Comparison of ENCODE assay signal across 11 mouse cellular contexts in the genomic region with DNA sequence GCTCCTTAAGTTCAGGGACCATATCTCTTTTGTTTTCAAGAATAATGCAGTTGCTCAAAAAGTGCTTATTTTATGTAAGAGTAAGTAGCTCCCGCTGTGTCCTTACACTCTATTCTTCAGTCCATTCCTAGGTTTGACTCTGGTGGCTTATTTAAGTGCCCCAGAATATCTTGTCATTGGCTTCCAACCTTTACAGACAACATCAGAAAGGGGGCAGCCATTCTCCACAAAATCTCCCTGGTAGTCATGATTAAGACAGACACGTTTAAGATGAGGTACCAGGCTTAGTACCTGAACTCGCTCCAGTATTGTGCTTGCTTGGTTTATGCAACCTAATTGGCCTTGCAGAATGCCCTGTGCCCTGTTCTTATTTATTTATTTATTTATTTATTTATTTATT.
A peak's percentile ranks its signal among the peaks of the same experiment; 100 is the strongest.
DNase-seq lines count a peak whose midpoint lies in the region; ATAC-seq and TF ChIP-seq lines count a peak whose summit lies in the region.
"Had no signal": no experiment of that assay in that cellular context is flagged by ENCODE, and none has a peak within 500 bp of the region (broad histone marks: within the 10 kb centered on the region; RNA-seq: fewer than 3 reads in every experiment).

No protein-coding gene starts in this region.

- no peaks in the 10 kb centered on the region for H3K4me1 ChIP-seq in kidney, adult 2 months (ENCODE audit: control insufficient read depth, insufficient read depth, low read length)
- H3K4me1 ChIP-seq in neural tube, embryonic 12.5 days, result peaks cover 28% of the 10 kb centered on the region

- H3K9me3 ChIP-seq in neural tube, embryonic 12.5 days, result no peaks in the 10 kb centered on the region

- no peaks in the 10 kb centered on the region for H3K27me3 ChIP-seq in kidney, adult 2 months (replicated peaks; ENCODE audit: control insufficient read depth, insufficient read depth, low read length)
- no peaks in the 10 kb centered on the region for H3K27me3 ChIP-seq in neural tube, embryonic 12.5 days (replicated peaks)

- H3K36me3 ChIP-seq in kidney, adult 2 months (ENCODE audit: control insufficient read depth, insufficient read depth, low read length), result no peaks in the 10 kb centered on the region
- no peaks in the 10 kb centered on the region for H3K36me3 ChIP-seq in neural tube, embryonic 12.5 days

- H3K4me2 ChIP-seq in neural tube, embryonic 12.5 days (replicated peaks), result peak overlapping the region; percentile 90

- no peak for ATAC-seq in neural tube, embryonic 12.5 days (ENCODE audit: low FRiP score, low read depth)

- DNase-seq in cerebellum, postnatal 14 days, result peak; percentile 59 to 67
- DNase-seq in cerebellum, postnatal 4 days (ENCODE audit: low spot score in 2 of 2), result no peak
- DNase-seq in kidney, adult 2 months, result peak; percentile 21
- no peak for DNase-seq in kidney, postnatal 10 days
- no peak for DNase-seq in neural tube, embryonic 10.5 days (ENCODE audit: extremely low spot score, low spot score)
- DNase-seq in ovary, postnatal 14 days (ENCODE audit: low spot score), result no peak
- no peak for DNase-seq in spleen, adult 12 weeks (ENCODE audit: low spot score)
- DNase-seq: heart, postnatal 4 days; thymus, adult 18-20 months had no signal

- WGBS in kidney, adult 2 months, result 69% methylated on average over 3 of the region's 3 CpGs
- 68% methylated on average over 3 of the region's 3 CpGs for WGBS in neural tube, embryonic 12.5 days

- H3K27ac ChIP-seq in kidney, adult 2 months (ENCODE audit: insufficient read depth, low read depth, low read length), result no peak overlapping the region
- no peak overlapping the region for H3K27ac ChIP-seq in neural tube, embryonic 12.5 days
- H3K27ac ChIP-seq: macrophage had no signal

- TF ChIP-seq CTCF in kidney, adult 2 months (conservative IDR thresholded peaks at IDR 0.05; ENCODE audit: insufficient read depth, insufficient read length, low read depth, low read length), result no peak

- H3K4me3 ChIP-seq in kidney, adult 2 months (ENCODE audit: insufficient read depth, low read depth, low read length), result no peak overlapping the region
- no peak overlapping the region for H3K4me3 ChIP-seq in neural tube, embryonic 12.5 days

- no peak for TF ChIP-seq POLR2A in kidney, adult 2 months (IDR thresholded peaks at IDR 0.05; ENCODE audit: low read depth, low read length)

- no peak overlapping the region for H3K9ac ChIP-seq in neural tube, embryonic 12.5 days

Comparison
In these comparisons a context has a peak if more than half of its experiments do, and no peak if none do; other contexts are left out.
1. DNase-seq: peak in cerebellum, postnatal 14 days (2 of 2) and kidney, adult 2 months (single experiment); none in cerebellum, postnatal 4 days (0 of 2), kidney, postnatal 10 days (single experiment), neural tube, embryonic 10.5 days (single experiment), ovary, postnatal 14 days (single experiment) and spleen, adult 12 weeks (single experiment).